Mouse (Mus musculus): Measurements from ENCODE around the gene Ublcp1.

Gene Ublcp1

GRCm38 (mm10) chr11:44422337-44423111 lies 47.8 kb downstream of the Ublcp1 start:
- in situ Hi-C loops (cut with MboI, MseI): no loop called here

GRCm38 (mm10) chr11:44417403-44417802 lies 52.9 kb downstream of the Ublcp1 start:
- in situ Hi-C loops (cut with MboI, MseI): no loop called here

DNA sequence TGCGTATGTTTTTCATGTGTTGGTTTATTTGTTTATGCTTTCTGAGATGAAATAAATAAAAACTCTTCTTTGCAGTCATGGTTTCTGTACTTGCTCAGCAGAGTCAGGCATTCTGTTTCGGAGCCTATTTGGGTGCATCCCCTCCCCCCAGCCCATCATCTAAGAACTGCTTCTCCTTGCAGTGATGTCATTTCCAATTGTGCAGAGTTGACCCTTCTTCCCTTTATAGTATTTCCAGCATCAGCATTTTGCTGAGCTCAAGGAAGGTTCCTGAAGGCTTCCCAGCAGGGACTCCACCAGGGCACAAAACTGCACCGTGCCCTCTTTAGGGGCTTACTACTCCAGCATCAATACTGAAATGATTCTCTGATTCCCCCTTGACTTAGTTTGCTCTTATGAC lies 55.7 kb downstream of the Ublcp1 start:
- in situ Hi-C loops (cut with MboI, MseI): no loop called here

GRCm38 (mm10) chr11:44413371-44413770 lies 56.9 kb downstream of the Ublcp1 start:
- in situ Hi-C loops (cut with MboI, MseI): no loop called here

- in situ Hi-C loops (cut with MboI, MseI): no loop called here
Observed at GRCm38 (mm10) chr11:44412276-44412675, 58.0 kb downstream of the Ublcp1 start.

GRCm38 (mm10) chr11:44410413-44410812 lies 59.9 kb downstream of the Ublcp1 start:
- in situ Hi-C loops (cut with MboI, MseI): no loop called here

DNA sequence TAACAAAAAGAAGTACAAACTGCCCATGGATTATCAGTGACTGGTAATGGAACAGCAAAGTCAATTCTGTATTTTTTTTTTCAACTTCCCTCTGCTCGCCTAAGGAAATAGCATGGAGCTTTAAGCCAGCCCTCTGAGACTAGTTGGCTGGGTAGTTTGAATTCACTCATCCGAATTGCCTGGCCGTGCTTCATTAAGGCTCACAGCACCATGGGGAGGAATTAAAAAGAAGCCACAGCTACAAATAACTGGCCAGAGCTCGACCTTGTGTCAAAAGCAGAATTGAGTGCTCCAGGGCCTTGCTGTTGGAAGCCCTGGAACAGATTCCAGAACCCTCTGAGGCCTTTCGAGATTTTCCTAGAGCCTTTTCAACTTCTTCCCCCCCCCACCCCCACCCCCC lies 61.7 kb downstream of the Ublcp1 start:
- in situ Hi-C loops (cut with MboI, MseI): no loop called here

- in situ Hi-C loops (cut with MboI, MseI): no loop called here
Observed at GRCm38 (mm10) chr11:44406457-44406856, 63.8 kb downstream of the Ublcp1 start.

- in situ Hi-C loops (cut with MboI, MseI): no loop called here
Observed at GRCm38 (mm10) chr11:44405961-44406360, 64.3 kb downstream of the Ublcp1 start.

- in situ Hi-C loops (cut with MboI, MseI): no loop called here
Observed at GRCm38 (mm10) chr11:44405113-44405512, 65.2 kb downstream of the Ublcp1 start.
